Mouse (Mus musculus) kidney, embryonic 14.5 days (tissue): ENCODE measurements at regions not wholly inside any gene's neighbourhood (a gene's known extent, or its start where the extent isn't known, plus 50 kb on each side); places are given as distances from the start of the nearest gene placed in this dataset.
A peak's percentile ranks its signal among the peaks of the same experiment; 100 is the strongest.

Experiments used
- ATAC-seq: fragments of 200-750 bp; cut with Nextera tagmentation; 2 replicates; pipeline ENCODE4 v1.8.0; 2017; ENCODE audit warnings: moderate number of reproducible peaks, mild to moderate bottlenecking, moderate TSS enrichment, moderate library complexity; ENCODE audit not compliant: low FRiP score, low TSS enrichment
- H3K27ac ChIP-seq: fragments of 300-500 bp; sonication (generic); 2 replicates; pipeline ENCODE4 v1.5.1; 2014; ENCODE audit warnings: low read depth, mild to moderate bottlenecking, low read length, moderate library complexity, mixed read lengths
- H3K27me3 ChIP-seq: fragments of 300-500 bp; sonication (generic); 2 replicates; pipeline ENCODE4 v1.6.1; 2014; ENCODE audit warnings: mild to moderate bottlenecking, low read length; ENCODE audit not compliant: control insufficient read depth, insufficient read depth
- H3K36me3 ChIP-seq: fragments of 300-500 bp; sonication (generic); 2 replicates; pipeline ENCODE4 v1.6.1; 2014; ENCODE audit warnings: low read length, mixed read lengths; ENCODE audit not compliant: control insufficient read depth, insufficient read depth
- H3K4me1 ChIP-seq: fragments of 300-500 bp; sonication (generic); 2 replicates; pipeline ENCODE4 v1.6.1; 2014; ENCODE audit warnings: low read length, mixed read lengths; ENCODE audit not compliant: control insufficient read depth, insufficient read depth
- H3K4me2 ChIP-seq: fragments of 300-500 bp; sonication (generic); replicated peaks from 2 replicates; pipeline ENCODE4 v1.6.1; 2014; ENCODE audit warnings: low read depth, mild to moderate bottlenecking, low read length
- H3K4me3 ChIP-seq: fragments of 300-500 bp; sonication (generic); 2 replicates; pipeline ENCODE4 v1.5.1; 2014; ENCODE audit warnings: mild to moderate bottlenecking, low read length
- H3K9ac ChIP-seq: fragments of 300-500 bp; sonication (generic); 2 replicates; pipeline ENCODE4 v1.6.1; 2014; ENCODE audit warnings: low read depth, mild to moderate bottlenecking, low read length, moderate library complexity
- H3K9me3 ChIP-seq: fragments of 300-500 bp; sonication (generic); 2 replicates; pipeline ENCODE4 v1.6.1; 2016; ENCODE audit warnings: low read length; ENCODE audit not compliant: control insufficient read depth
- WGBS: fragments of 180-500 bp; shearing (Covaris S2); extraction: QIAGEN DNeasy Blood & Tissue Kit; methylation state at CpG from one replicate; pipeline ENCODE4 v1.1.7; 2014; 5-methylcytosine and 5-hydroxymethylcytosine counted together

DNA sequence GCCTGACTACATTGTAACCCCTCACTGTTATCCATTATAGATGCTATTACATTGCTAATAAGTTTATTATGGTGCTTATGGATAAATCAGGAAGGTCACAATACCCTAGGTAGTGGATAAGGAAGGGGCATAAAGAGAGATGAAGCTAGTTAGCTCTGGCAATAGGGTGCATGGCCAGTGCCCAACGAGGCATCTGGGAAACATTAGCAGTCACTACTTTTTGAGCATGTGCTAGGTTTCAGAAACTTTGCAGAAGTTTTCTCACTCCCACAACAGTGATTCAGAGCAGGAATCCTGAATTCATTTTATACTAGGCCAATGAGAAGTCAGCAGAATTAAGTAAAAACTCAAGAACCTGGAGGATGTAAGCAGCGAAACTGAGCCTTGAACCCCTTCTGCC is 294.7 kb downstream of the Plpp3 start:
- 87% methylated on average over 2 of the region's 2 CpGs for WGBS

DNA sequence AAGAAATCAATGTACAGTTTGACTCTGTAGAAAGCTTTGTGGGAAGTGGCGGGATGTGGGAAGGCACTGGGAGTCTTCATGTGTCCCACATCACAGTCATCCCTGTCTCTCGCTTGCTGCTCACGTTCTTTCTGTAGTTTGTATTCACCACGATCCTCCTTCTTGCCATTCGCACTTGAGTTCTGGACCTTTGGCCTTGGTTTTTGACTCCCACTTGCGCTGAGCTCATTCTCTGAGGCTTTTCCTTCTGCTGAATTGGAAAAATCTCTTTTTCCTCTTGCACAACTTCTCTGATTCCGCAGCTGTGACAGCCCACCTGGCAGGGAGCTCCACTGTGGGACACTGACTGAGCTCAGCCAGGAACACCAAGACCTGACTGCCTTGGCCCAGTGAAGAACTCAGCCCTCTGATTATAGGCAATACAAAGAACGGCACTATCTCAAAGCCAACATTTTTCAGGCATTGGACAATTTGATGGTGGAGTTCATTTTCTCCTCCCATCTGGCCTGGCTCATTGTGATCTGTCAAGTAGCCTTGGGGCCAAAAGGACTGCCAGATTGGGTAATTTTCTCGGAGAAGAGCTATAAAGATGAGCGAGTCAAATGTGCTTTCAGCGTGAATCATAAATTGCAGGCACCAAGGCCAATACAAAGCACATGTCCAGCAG is 299.9 kb downstream of the Plpp3 start:
- Histone ChIP-seq H3K9ac (no peak overlapping the region), H3K4me1 (0 out of 2 replicates have a peak, but pooled peaks cover 5% of the 10 kb centered on the region), H3K27me3 (no peaks in the 10 kb centered on the region), H3K27ac (no peak overlapping the region), H3K4me3 (no peak overlapping the region), H3K4me2 (no peak overlapping the region), H3K9me3 (no peaks in the 10 kb centered on the region), H3K36me3 (no peaks in the 10 kb centered on the region)
- 58% methylated on average over 11 of the region's 11 CpGs for WGBS
- ATAC-seq, result no peak

More for the DNA sequence above, 294.7 kb downstream of the Plpp3 start:
- no peak for ATAC-seq
- H3K36me3 ChIP-seq, result no peaks in the 10 kb centered on the region
- no peak overlapping the region for H3K27ac ChIP-seq
- no peak overlapping the region for H3K4me2 ChIP-seq
- H3K27me3 ChIP-seq, result no peaks in the 10 kb centered on the region
- no peak overlapping the region for H3K9ac ChIP-seq
- no peak overlapping the region for H3K4me3 ChIP-seq
- H3K4me1 ChIP-seq, result no peaks in the 10 kb centered on the region
- no peaks in the 10 kb centered on the region for H3K9me3 ChIP-seq

DNA sequence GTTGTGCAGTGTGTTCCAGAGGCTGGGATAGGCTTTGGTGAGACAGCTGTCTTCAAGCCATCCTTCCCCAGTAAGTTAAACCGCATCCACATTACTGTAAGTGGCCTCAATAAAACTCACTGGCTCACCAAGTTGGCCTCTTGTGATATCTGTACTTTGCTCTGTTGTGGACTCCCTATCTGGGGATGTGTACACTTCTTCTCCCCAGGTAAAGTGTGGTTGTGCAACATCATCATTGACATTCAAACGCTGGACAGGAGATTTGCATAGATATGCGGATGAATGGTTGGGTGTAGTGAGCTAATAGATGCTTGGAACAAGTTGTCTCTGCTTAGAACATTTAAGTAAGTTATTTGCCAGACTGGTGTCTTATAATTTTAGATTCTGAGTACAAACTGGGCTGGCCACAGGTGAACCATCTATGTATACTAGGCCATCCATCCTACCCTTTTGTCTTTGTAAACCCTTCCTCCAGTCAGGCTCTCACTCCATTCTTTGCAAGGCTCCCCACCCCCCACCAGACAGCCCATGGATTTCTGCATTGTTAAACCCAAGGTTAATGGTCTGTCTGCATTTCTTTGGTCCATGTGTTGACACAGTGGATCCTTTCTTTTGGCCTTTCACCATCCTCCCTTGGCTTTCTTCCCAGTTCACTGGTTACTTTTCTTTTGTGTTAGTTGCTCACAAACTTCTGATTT is 303.0 kb downstream of the Plpp3 start:
- no peaks in the 10 kb centered on the region for H3K27me3 ChIP-seq
- WGBS, result 81% methylated on average over 3 of the region's 3 CpGs
- H3K9ac ChIP-seq, result no peak overlapping the region
- H3K4me3 ChIP-seq, result no peak overlapping the region
- no peak overlapping the region for H3K27ac ChIP-seq
- H3K4me1 ChIP-seq, result 0 out of 2 replicates have a peak, but pooled peaks cover 5% of the 10 kb centered on the region
- H3K9me3 ChIP-seq, result no peaks in the 10 kb centered on the region
- peak; percentile 60; the same call in 1 of the 2 replicates for ATAC-seq
- H3K36me3 ChIP-seq, result no peaks in the 10 kb centered on the region
- H3K4me2 ChIP-seq, result no peak overlapping the region

GRCm38 (mm10) chr4:105460689-105461005 is 303.5 kb downstream of the Plpp3 start:
- ATAC-seq, result peak; percentile 39; the same call in 1 of the 2 replicates

GRCm38 (mm10) chr4:105467811-105468210 is 310.7 kb downstream of the Plpp3 start:
- ATAC-seq, result no peak
- no peak overlapping the region for H3K27ac ChIP-seq
- H3K9ac ChIP-seq, result no peak overlapping the region
- no peak overlapping the region for H3K4me3 ChIP-seq
- no peaks in the 10 kb centered on the region for H3K27me3 ChIP-seq
- no peak overlapping the region for H3K4me2 ChIP-seq
- H3K9me3 ChIP-seq, result no peaks in the 10 kb centered on the region
- no peaks in the 10 kb centered on the region for H3K36me3 ChIP-seq
- WGBS, result 93% methylated on average over 7 of the region's 7 CpGs
- no peaks in the 10 kb centered on the region for H3K4me1 ChIP-seq

More at GRCm38 (mm10) chr4:105460689-105461005, 303.5 kb downstream of the Plpp3 start:
- H3K9me3 ChIP-seq, result no peaks in the 10 kb centered on the region
- 0 out of 2 replicates have a peak, but pooled peaks cover 5% of the 10 kb centered on the region for H3K4me1 ChIP-seq
- H3K27me3 ChIP-seq, result no peaks in the 10 kb centered on the region
- H3K27ac ChIP-seq, result no peak overlapping the region
- no peak overlapping the region for H3K9ac ChIP-seq
- H3K4me2 ChIP-seq, result no peak overlapping the region
- no peaks in the 10 kb centered on the region for H3K36me3 ChIP-seq
- WGBS, result 17% methylated on average over 2 of the region's 2 CpGs
- H3K4me3 ChIP-seq, result no peak overlapping the region

DNA sequence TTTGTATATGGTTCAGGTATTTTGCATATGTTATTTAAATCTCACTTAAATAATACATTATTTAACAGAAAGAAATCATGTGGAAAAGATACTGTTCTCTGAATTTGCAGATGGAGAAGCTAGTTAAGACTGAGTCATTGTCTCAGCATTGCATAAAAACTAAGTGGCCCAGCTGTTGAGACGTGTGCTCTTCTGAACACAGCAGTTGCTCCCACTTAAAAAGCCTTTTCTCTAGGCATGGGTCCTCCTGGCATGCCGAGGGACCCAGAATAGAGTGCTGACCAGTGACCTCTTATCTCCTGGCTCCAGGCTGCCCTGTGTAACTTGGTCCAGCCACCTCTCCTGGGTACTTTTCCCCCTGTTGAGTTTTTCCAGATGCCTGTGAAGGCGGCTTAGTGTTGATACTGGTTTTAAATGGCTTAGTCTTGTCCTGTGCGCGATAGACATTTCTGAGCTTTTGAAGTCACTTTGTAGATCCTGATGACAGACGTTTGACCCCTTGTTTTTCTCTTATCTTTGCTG is 312.2 kb downstream of the Plpp3 start:
- no peak overlapping the region for H3K4me3 ChIP-seq
- H3K4me1 ChIP-seq, result no peaks in the 10 kb centered on the region
- no peak for ATAC-seq
- no peak overlapping the region for H3K9ac ChIP-seq
- WGBS, result 73% methylated on average over 6 of the region's 6 CpGs
- no peaks in the 10 kb centered on the region for H3K9me3 ChIP-seq
- no peak overlapping the region for H3K4me2 ChIP-seq
- H3K27me3 ChIP-seq, result no peaks in the 10 kb centered on the region
- no peaks in the 10 kb centered on the region for H3K36me3 ChIP-seq
- H3K27ac ChIP-seq, result no peak overlapping the region

GRCm38 (mm10) chr4:105474765-105475560 is 314.7 kb upstream of the Gm12728 start:
- H3K4me1 ChIP-seq, result peaks cover 10% of the 10 kb centered on the region
- no peak overlapping the region for H3K4me3 ChIP-seq
- ATAC-seq, result peak; percentile 90
- WGBS, result 22% methylated on average over 11 of the region's 11 CpGs
- no peaks in the 10 kb centered on the region for H3K9me3 ChIP-seq
- no peaks in the 10 kb centered on the region for H3K27me3 ChIP-seq
- no peaks in the 10 kb centered on the region for H3K36me3 ChIP-seq
- H3K4me2 ChIP-seq, result no peak overlapping the region
- H3K9ac ChIP-seq, result no peak overlapping the region
- no peak overlapping the region for H3K27ac ChIP-seq

GRCm38 (mm10) chr4:105476332-105476731 is 313.3 kb upstream of the Gm12728 start:
- Histone ChIP-seq H3K4me3 (no peak overlapping the region), H3K27me3 (no peaks in the 10 kb centered on the region), H3K4me2 (no peak overlapping the region), H3K36me3 (no peaks in the 10 kb centered on the region), H3K9ac (no peak overlapping the region), H3K4me1 (peaks cover 10% of the 10 kb centered on the region), H3K27ac (no peak overlapping the region), H3K9me3 (no peaks in the 10 kb centered on the region)
- 0 out of 2 replicates have a peak, but pooled peaks have one; percentile 28 for ATAC-seq
- WGBS, result 37% methylated on average over 4 of the region's 4 CpGs
